Mouse (Mus musculus) thymus, adult 2 months (tissue): ENCODE measurements at regions not wholly inside any gene's neighbourhood (a gene's known extent, or its start where the extent isn't known, plus 50 kb on each side); places are given as distances from the start of the nearest gene placed in this dataset.

Experiments used
- CTCF ChIP-seq: fragments of 200-500 bp; IDR thresholded peaks from 2 replicates; pipeline ENCODE4 v1.5.1; 2012; ENCODE audit warnings: mild to moderate bottlenecking, control low read depth, low read length, moderate library complexity, borderline replicate concordance; ENCODE audit not compliant: control insufficient read depth, poor library complexity, insufficient read depth; ENCODE audit errors: extremely low read depth
- POLR2A ChIP-seq: fragments of 200-500 bp; IDR thresholded peaks from 2 replicates; pipeline ENCODE4 v1.6.1; 2012; ENCODE audit warnings: mild to moderate bottlenecking, low read length, control low read depth, moderate library complexity; ENCODE audit not compliant: control insufficient read depth, poor library complexity, insufficient read depth; ENCODE audit errors: extremely low read depth

GRCm38 (mm10) chr15:67845707-67846106, 1345.0 kb upstream of the Lrrc6 start:
- TF ChIP-seq CTCF (no peak), POLR2A (no peak)
